Mouse (Mus musculus) stomach, embryonic 14.5 days (tissue): ENCODE data around the gene Bcam. TPM values are rescaled to one million over a fixed set of nuclear protein-coding genes. Genes with fewer than 3 reads are reported as not detected.
"Not testable (repeated sequence)": the region's sequence is repeated elsewhere in the genome, so short reads cannot be mapped to it uniquely, and the experiment has no call there.

ENCODE experiments used
- ATAC-seq: fragments of 200-750 bp; cut with Nextera tagmentation; 2 replicates; pipeline ENCODE4 v1.8.0; 2017; ENCODE audit warnings: low read depth, moderate TSS enrichment; ENCODE audit not compliant: insufficient number of reproducible peaks, insufficient read depth, low FRiP score
- H3K27ac ChIP-seq: fragments of 300-500 bp; sonication (generic); 2 replicates; pipeline ENCODE4 v1.5.1; 2014; ENCODE audit warnings: mild to moderate bottlenecking, low read length, moderate library complexity, mixed read lengths
- H3K27me3 ChIP-seq: fragments of 300-500 bp; sonication (generic); 2 replicates; pipeline ENCODE4 v1.6.1; 2014; ENCODE audit warnings: low read length, control low read depth, mixed read lengths; ENCODE audit not compliant: control insufficient read depth, insufficient read depth
- H3K36me3 ChIP-seq: fragments of 300-500 bp; sonication (generic); 2 replicates; pipeline ENCODE4 v1.6.1; 2014; ENCODE audit warnings: mild to moderate bottlenecking, control low read depth, low read length, moderate library complexity, mixed read lengths; ENCODE audit not compliant: control insufficient read depth, insufficient read depth
- H3K4me1 ChIP-seq: fragments of 300-500 bp; sonication (generic); 2 replicates; pipeline ENCODE4 v1.6.1; 2014; ENCODE audit warnings: low read length, control low read depth, mixed read lengths; ENCODE audit not compliant: control insufficient read depth, insufficient read depth
- H3K4me2 ChIP-seq: fragments of 300-500 bp; sonication (generic); replicated peaks from 2 replicates; pipeline ENCODE4 v1.6.1; 2014; ENCODE audit warnings: low read depth, low read length, control low read depth
- H3K4me3 ChIP-seq: fragments of 300-500 bp; sonication (generic); 2 replicates; pipeline ENCODE4 v1.5.1; 2014; ENCODE audit warnings: low read depth, low read length, control low read depth
- H3K9ac ChIP-seq: fragments of 300-500 bp; sonication (generic); replicated peaks from 2 replicates; pipeline ENCODE4 v1.6.1; 2014; ENCODE audit warnings: low read depth, mild to moderate bottlenecking, control low read depth, low read length, moderate library complexity, mixed read lengths
- H3K9me3 ChIP-seq: fragments of 300-500 bp; sonication (generic); 2 replicates; pipeline ENCODE4 v1.6.1; 2016; ENCODE audit warnings: low read depth, low read length, control low read depth; ENCODE audit not compliant: control insufficient read depth
- WGBS: fragments of 180-500 bp; shearing (Covaris S2); extraction: QIAGEN DNeasy Blood & Tissue Kit; methylation state at CpG from one replicate; pipeline ENCODE4 v1.1.7; 2014; 5-methylcytosine and 5-hydroxymethylcytosine counted together
- polyA plus RNA-seq: library from polyadenylated mRNA; unstranded; fragments of >200 nt; fragmentation: Nextera tagmentation; extraction: Ambion mirVana; gene quantifications from 2 replicates; pipeline ENCODE4 v1.2.1, GENCODE M21; 2014

Gene Bcam
- polyA plus RNA-seq, 1 experiment from 2014 or later, result 156 TPM

DNA sequence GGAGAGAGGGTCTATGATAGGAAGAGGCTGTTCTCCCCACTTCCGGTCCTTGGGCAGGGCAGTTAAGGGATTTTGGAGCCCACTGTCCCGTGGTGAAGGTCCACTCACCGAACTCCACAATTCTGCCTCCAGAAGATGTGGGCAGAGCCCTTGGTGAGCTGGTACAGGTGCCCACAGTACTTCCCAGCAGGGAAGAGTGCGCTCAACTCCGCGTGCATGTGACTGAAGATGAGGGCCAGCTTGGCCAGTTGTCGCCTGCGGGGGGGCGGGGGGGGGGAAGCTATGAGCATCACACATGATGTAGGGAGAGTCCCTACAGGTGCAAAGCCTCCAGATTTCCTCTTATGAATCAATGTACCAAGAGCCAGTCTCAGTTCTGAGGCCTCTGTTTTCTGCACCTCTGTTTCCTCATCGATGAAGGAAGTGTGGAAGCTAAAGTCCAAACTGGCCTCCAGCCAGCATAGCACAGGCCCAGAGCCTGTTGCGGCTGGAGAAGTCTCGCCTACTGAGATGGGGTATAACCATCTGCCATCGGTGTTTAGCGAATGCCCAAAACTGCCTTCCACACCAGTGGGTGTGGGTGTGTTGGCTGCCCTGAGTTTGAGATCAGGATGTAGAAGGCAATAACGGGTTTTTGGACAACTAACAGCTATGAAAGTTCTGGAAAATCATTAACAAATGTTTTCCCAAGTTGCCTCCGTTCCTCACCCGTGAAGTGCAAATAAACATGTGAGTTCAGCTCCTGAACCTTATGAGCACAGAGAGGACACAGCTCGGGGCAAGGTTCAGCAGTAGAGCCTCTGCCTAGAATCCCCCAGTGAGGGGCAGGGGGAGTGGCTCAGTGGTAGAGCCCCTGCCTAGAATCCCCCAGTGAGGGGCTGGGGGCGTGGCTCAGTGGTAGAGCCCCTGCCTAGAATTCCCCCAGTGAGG lies 22.1 kb upstream of the Bcam start:
- Histone ChIP-seq H3K36me3 (no peaks in the 10 kb centered on the region), H3K27me3 (peaks cover 14% of the 10 kb centered on the region; the same call in 1 of the 2 replicates), H3K9ac (no peak overlapping the region), H3K4me3 (no peak overlapping the region), H3K4me1 (no peaks in the 10 kb centered on the region), H3K9me3 (no peaks in the 10 kb centered on the region), H3K27ac (no peak overlapping the region), H3K4me2 (no peak overlapping the region)
- ATAC-seq, result no peak
- WGBS, result 81% methylated on average over 19 of the region's 19 CpGs

DNA sequence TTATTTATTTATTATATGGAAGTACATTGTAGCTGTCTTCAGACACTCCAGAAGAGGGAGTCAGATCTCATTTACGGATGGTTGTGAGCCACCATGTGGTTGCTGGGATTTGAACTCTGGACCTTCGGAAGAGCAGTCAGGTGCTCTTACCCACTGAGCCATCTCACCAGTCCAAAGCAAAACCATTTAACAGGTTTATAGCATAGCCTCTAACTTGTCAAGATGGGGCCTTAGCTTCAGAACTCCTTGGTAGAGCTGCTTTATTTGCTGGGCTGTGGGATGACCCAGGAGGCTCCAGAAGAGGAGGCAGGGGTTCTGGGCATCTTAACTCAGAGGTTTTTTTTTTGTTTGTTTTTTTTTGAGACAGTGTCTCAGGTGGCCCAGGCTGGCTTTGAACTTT lies 20.7 kb upstream of the Bcam start:
- not testable (repeated sequence) for H3K4me3 ChIP-seq, H3K27ac ChIP-seq, H3K9me3 ChIP-seq, H3K27me3 ChIP-seq, H3K4me1 ChIP-seq, ATAC-seq, H3K36me3 ChIP-seq, H3K4me2 ChIP-seq, H3K9ac ChIP-seq
- WGBS, result 80% methylated on average over 2 of the region's 2 CpGs

GRCm38 (mm10) chr7:19789904-19790347 lies 19.1 kb upstream of the Bcam start:
- peak overlapping the region; percentile 52 for H3K4me2 ChIP-seq
- H3K4me1 ChIP-seq, result 0 out of 2 replicates have a peak, but pooled peaks cover 2% of the 10 kb centered on the region
- ATAC-seq, result peak; percentile 44; the same call in 1 of the 2 replicates
- H3K9me3 ChIP-seq, result no peaks in the 10 kb centered on the region
- no peaks in the 10 kb centered on the region for H3K36me3 ChIP-seq
- H3K27me3 ChIP-seq, result no peaks in the 10 kb centered on the region
- no peak overlapping the region for H3K9ac ChIP-seq
- H3K27ac ChIP-seq, result no peak overlapping the region
- H3K4me3 ChIP-seq, result peak overlapping the region; percentile 14
- 2% methylated on average over 19 of the region's 19 CpGs for WGBS

- WGBS, result 39% methylated on average over 12 of the region's 12 CpGs
- Histone ChIP-seq H3K36me3 (no peaks in the 10 kb centered on the region), H3K4me3 (no peak overlapping the region), H3K9me3 (no peaks in the 10 kb centered on the region), H3K27me3 (no peaks in the 10 kb centered on the region), H3K4me2 (no peak overlapping the region), H3K27ac (no peak overlapping the region), H3K9ac (no peak overlapping the region), H3K4me1 (0 out of 2 replicates have a peak, but pooled peaks cover 2% of the 10 kb centered on the region)
- no peak for ATAC-seq
Observed at GRCm38 (mm10) chr7:19785874-19786458, 15.2 kb upstream of the Bcam start.

DNA sequence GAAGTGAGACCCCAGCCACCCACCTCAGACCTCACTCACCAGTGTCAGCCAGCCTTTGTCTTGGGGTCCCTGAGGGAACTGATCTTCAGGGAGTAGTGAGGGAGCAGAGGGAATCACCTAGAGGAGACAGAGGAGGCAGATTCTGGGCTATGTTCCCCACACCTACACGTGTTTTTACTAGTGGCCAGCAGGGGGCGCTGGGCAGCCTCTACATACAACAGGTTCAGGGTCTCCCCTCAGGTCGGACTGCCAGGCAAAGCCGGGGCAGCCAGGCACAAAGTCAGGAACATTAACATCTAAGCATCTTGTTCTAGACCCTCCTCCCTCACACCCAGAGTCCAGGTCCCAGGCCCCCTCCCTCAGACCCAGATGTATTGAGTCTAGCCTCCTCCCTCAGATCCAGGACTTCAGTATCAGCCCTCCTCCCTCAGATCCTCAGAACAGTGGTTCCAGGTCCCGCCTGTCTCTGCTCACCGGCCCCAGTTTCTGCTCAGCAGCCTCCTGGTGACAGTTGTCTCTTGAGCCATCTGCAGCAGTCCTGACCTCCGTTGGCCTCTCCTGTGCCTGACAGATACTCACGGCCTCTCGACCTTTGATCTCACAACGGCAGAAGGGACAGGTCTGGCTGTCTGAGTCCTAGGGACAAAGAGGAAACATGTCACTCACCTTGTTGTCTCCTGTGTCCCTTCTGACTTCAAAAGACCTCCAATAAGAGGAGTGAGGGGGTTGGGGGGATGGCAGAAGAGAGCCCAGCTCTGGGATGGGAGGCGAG lies 14.1 kb upstream of the Bcam start:
- Histone ChIP-seq H3K36me3 (no peaks in the 10 kb centered on the region), H3K4me1 (0 out of 2 replicates have a peak, but pooled peaks cover 2% of the 10 kb centered on the region), H3K27me3 (no peaks in the 10 kb centered on the region), H3K9me3 (no peaks in the 10 kb centered on the region), H3K27ac (no peak overlapping the region), H3K9ac (no peak overlapping the region), H3K4me2 (no peak overlapping the region), H3K4me3 (no peak overlapping the region)
- ATAC-seq, result no peak
- WGBS, result 28% methylated on average over 11 of the region's 11 CpGs

DNA sequence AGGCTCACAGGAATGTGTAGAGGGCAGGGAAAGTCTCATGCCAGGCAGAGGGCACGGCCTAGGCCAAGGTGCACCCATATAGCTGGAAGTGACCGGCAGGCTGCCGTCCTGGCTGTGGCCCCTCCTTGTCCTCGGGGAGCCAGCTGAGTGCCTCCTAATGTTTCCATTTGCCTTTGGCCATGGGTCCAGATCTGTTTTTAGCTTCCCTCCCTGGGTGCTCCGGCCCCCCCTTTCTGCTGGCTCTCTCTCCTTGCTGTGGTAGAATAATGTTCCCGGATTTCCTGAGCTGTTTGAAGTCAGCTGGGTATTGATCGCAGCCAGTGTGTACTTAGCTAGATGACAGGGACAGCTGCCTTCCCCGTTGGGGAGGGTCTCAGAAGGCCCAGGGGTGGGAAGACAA lies 12.8 kb upstream of the Bcam start:
- 65% methylated on average over 8 of the region's 8 CpGs for WGBS
- H3K36me3 ChIP-seq, result no peaks in the 10 kb centered on the region
- H3K9me3 ChIP-seq, result no peaks in the 10 kb centered on the region
- H3K4me2 ChIP-seq, result no peak overlapping the region
- no peaks in the 10 kb centered on the region for H3K27me3 ChIP-seq
- ATAC-seq, result no peak
- no peak overlapping the region for H3K27ac ChIP-seq
- H3K4me3 ChIP-seq, result no peak overlapping the region
- 0 out of 2 replicates have a peak, but pooled peaks cover 2% of the 10 kb centered on the region for H3K4me1 ChIP-seq
- H3K9ac ChIP-seq, result no peak overlapping the region

GRCm38 (mm10) chr7:19782645-19783044 lies 11.8 kb upstream of the Bcam start:
- H3K4me2 ChIP-seq, result no peak overlapping the region
- H3K27me3 ChIP-seq, result no peaks in the 10 kb centered on the region
- no peak overlapping the region for H3K4me3 ChIP-seq
- H3K4me1 ChIP-seq, result 0 out of 2 replicates have a peak, but pooled peaks cover 2% of the 10 kb centered on the region
- no peak for ATAC-seq
- H3K9ac ChIP-seq, result no peak overlapping the region
- WGBS, result 96% methylated on average over 4 of the region's 4 CpGs
- H3K9me3 ChIP-seq, result no peaks in the 10 kb centered on the region
- no peak overlapping the region for H3K27ac ChIP-seq
- H3K36me3 ChIP-seq, result no peaks in the 10 kb centered on the region

DNA sequence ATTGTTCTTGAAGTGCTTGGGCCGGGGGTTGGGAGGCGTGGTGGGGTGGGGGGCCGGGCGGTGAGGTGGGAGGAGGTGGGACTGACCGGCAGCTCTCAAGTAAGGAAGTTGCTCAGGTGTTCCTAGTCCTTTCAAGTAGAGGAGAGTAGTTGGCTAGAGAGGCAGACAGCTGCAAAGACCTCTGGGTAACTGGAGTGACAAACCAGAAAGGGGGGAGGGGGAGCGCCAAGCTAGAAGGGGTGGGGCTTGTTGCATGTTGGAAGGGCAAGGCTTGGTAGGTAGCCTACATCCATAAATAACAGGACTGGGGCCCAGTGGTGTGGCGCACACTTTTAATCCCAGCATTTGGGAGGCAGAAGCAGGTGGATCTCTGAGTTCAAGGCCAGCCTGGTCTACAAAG lies 10.9 kb upstream of the Bcam start:
- H3K9me3 ChIP-seq, result no peaks in the 10 kb centered on the region
- no peak for ATAC-seq
- H3K4me3 ChIP-seq, result no peak overlapping the region
- H3K9ac ChIP-seq, result no peak overlapping the region
- 0 out of 2 replicates have a peak, but pooled peaks cover 2% of the 10 kb centered on the region for H3K4me1 ChIP-seq
- no peaks in the 10 kb centered on the region for H3K36me3 ChIP-seq
- no peak overlapping the region for H3K27ac ChIP-seq
- 90% methylated on average over 7 of the region's 7 CpGs for WGBS
- no peaks in the 10 kb centered on the region for H3K27me3 ChIP-seq
- no peak overlapping the region for H3K4me2 ChIP-seq
